Mouse (Mus musculus) kidney, postnatal 0 days (tissue): Measurements from ENCODE around the gene Tmem44. TPM values are rescaled to one million over a fixed set of nuclear protein-coding genes. Genes with fewer than 3 reads are reported as not detected.

Experiments
- ATAC-seq: fragments of 200-750 bp; cut with Nextera tagmentation; replicated peaks from 2 replicates; pipeline ENCODE4 v1.8.0; 2017; ENCODE audit warnings: low read depth, moderate number of reproducible peaks, moderate TSS enrichment, moderate library complexity; ENCODE audit not compliant: low FRiP score
- DNase-seq: peaks from one replicate; pipeline ENCODE4 v3.0.0-alpha.2; 2016; ENCODE audit warnings: low spot score
- H3K27ac ChIP-seq: fragments of 300-500 bp; sonication (generic); 2 replicates; pipeline ENCODE4 v1.5.1; 2014; ENCODE audit warnings: mild to moderate bottlenecking
- H3K27me3 ChIP-seq: fragments of 300-500 bp; sonication (generic); 2 replicates; pipeline ENCODE4 v1.6.1; 2014; ENCODE audit warnings: low read length, mixed read lengths; ENCODE audit not compliant: insufficient read depth
- H3K36me3 ChIP-seq: fragments of 300-500 bp; sonication (generic); 2 replicates; pipeline ENCODE4 v1.6.1; 2014; ENCODE audit warnings: low read length, mixed read lengths; ENCODE audit not compliant: insufficient read depth
- H3K4me1 ChIP-seq: fragments of 300-500 bp; sonication (generic); replicated peaks from 2 replicates; pipeline ENCODE4 v1.6.1; 2014; ENCODE audit warnings: antibody characterized with exemption, low read length, mixed read lengths; ENCODE audit not compliant: insufficient read depth
- H3K4me2 ChIP-seq: fragments of 300-500 bp; sonication (generic); 2 replicates; pipeline ENCODE4 v1.6.1; 2014; ENCODE audit warnings: mild to moderate bottlenecking, low read length, moderate library complexity, mixed read lengths
- H3K4me3 ChIP-seq: fragments of 300-500 bp; sonication (generic); replicated peaks from 2 replicates; pipeline ENCODE4 v1.5.1; 2014; ENCODE audit warnings: low read depth, low read length
- H3K9ac ChIP-seq: fragments of 300-500 bp; sonication (generic); 2 replicates; pipeline ENCODE4 v1.6.1; 2014; ENCODE audit warnings: low read depth, low read length
- H3K9me3 ChIP-seq: fragments of 300-500 bp; sonication (generic); replicated peaks from 2 replicates; pipeline ENCODE4 v1.6.1; 2016; ENCODE audit warnings: low read length, inconsistent platforms, mixed read lengths
- CTCF ChIP-seq: IDR thresholded peaks from 2 replicates; pipeline ENCODE4 v1.5.1; 2016; ENCODE audit warnings: antibody characterized with exemption, low read depth, mild to moderate bottlenecking, moderate library complexity
- WGBS: fragments of 180-500 bp; shearing (Covaris S2); extraction: QIAGEN DNeasy Blood & Tissue Kit; methylation state at CpG from one replicate; pipeline ENCODE4 v1.1.7; 2014; 5-methylcytosine and 5-hydroxymethylcytosine counted together
- polyA plus RNA-seq: library from polyadenylated mRNA; unstranded; fragments of >200 nt; fragmentation: Nextera tagmentation; extraction: Ambion mirVana; gene quantifications from 2 replicates; pipeline ENCODE4 v1.2.1, GENCODE M21; 2015

Gene Tmem44
- polyA plus RNA-seq, 1 experiment from 2014 or later = 13.8 TPM

- WGBS = 93% methylated on average over 5 of the region's 5 CpGs
- H3K4me2 ChIP-seq = no peak overlapping the region
- ATAC-seq (no peak), DNase-seq (no peak)
- peaks cover 4% of the 10 kb centered on the region; the same call in 1 of the 2 replicates for H3K9me3 ChIP-seq
- no peak for TF ChIP-seq CTCF
- no peak overlapping the region for H3K4me3 ChIP-seq
- H3K4me1 ChIP-seq = no peaks in the 10 kb centered on the region
- peaks cover 41% of the 10 kb centered on the region for H3K36me3 ChIP-seq
- H3K27ac ChIP-seq = no peak overlapping the region
- H3K27me3 ChIP-seq = no peaks in the 10 kb centered on the region
- no peak overlapping the region for H3K9ac ChIP-seq
These were observed 8.8 kb upstream of the Tmem44 start for GRCm38 (mm10) chr16:30559312-30559992.

- no peak overlapping the region for H3K27ac ChIP-seq
- H3K9ac ChIP-seq = no peak overlapping the region
- ATAC-seq (no peak), DNase-seq (no peak)
- H3K4me2 ChIP-seq = no peak overlapping the region
- H3K4me3 ChIP-seq = no peak overlapping the region
- peaks cover 4% of the 10 kb centered on the region; the same call in 1 of the 2 replicates for H3K9me3 ChIP-seq
- H3K27me3 ChIP-seq = no peaks in the 10 kb centered on the region
- no peak for TF ChIP-seq CTCF
- WGBS = 95% methylated on average over 8 of the region's 8 CpGs
- H3K4me1 ChIP-seq = peaks cover 8% of the 10 kb centered on the region; the same call in 1 of the 2 replicates
- H3K36me3 ChIP-seq = no peaks in the 10 kb centered on the region
These were observed 3.5 kb upstream of the Tmem44 start for GRCm38 (mm10) chr16:30554109-30554508.

DNA sequence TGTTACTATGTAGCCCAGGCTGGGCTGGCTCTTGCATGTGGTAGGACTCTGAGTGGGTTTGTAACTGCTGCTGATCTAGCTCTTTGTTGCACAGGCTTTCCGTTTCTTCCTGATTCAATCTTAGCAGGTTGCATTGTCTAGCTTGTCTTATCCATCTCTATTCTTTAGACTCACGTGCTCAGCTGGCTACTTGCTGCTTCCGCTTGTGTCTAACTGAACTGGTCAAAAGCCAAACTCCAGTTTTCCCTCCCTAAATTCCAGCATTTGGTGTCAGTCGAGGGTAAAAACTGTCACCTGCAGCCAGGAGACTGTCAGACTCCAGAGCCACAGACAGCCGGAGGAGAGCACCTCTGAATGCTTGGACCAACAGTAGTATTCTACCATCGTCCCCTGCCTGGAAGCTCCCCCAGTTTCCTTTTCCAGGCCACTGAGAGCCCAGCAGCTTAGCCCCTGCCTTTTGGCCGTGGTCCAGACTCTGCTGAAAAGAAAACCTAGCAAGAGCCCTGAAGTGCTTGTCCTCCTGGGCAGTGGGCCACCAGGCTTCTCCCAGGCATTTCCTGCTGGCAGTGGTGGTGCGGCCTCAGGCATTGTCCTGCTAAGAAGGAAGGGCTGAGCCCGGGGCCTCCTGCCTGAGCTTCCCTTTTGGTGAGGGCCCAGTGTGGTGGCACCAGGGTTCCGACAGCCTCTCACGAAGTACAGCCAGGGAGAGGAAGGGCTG is 2.1 kb upstream of the Tmem44 start:
- DNase-seq (peak; percentile 77), ATAC-seq (peak; percentile 18; the same call in 1 of the 2 replicates)
- H3K4me2 ChIP-seq = peak overlapping the region; percentile 7; the same call in 1 of the 2 replicates
- H3K4me1 ChIP-seq = peaks cover 8% of the 10 kb centered on the region; the same call in 1 of the 2 replicates
- peak overlapping the region; percentile 35; the same call in 1 of the 2 replicates for H3K9ac ChIP-seq
- no peaks in the 10 kb centered on the region for H3K36me3 ChIP-seq
- peak overlapping the region; percentile 82 for H3K27ac ChIP-seq
- 25% methylated on average over 11 of the region's 11 CpGs for WGBS
- H3K27me3 ChIP-seq = no peaks in the 10 kb centered on the region
- no peak for TF ChIP-seq CTCF
- H3K9me3 ChIP-seq = peaks cover 4% of the 10 kb centered on the region; the same call in 1 of the 2 replicates
- H3K4me3 ChIP-seq = no peak overlapping the region

DNA sequence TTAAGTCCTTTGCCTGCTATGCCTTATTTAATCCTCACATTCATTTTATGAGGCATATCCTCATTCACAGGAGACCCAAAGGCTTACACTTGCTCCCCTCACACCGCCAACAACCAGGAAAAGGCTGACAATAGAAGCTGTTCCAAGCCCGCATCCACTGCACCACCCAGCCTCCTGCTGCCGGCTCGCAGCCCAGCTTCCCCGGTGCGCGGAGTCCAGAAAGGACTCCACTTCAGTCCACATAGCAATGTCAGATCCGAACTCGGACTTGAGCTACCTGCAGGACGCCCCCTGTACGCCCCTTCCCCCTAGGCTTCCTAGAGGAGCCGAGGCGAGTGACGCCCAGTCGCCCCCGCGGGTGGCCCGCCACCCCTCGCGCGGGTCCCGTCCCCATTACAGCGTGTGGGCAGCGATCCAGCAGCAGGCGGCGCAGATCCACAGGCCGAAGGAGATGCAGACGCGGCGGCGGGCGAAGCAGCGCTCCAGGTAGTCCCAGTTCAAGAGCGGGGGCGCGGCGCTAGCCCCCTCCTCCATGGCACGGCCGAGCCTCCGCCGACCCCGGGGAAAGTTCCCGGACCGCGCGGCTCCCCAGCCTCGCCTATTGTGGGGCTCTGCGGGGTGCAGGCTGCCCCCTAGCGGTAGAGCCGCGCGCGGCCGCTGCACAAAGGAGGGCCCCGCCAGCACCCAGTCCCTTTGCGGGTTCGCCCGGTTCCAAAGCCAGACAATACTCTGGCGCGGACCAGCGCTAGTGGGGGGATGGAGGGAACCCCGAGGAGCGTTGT is 485 bp downstream of the Tmem44 start:
- H3K27me3 ChIP-seq = no peaks in the 10 kb centered on the region
- ATAC-seq (peak; percentile 88), DNase-seq (peak; percentile 79)
- peak overlapping the region; percentile 95 for H3K9ac ChIP-seq
- H3K4me2 ChIP-seq = peak overlapping the region; percentile 96
- peak; percentile 92 for TF ChIP-seq CTCF
- peaks cover 8% of the 10 kb centered on the region; the same call in 1 of the 2 replicates for H3K4me1 ChIP-seq
- peaks cover 4% of the 10 kb centered on the region; the same call in 1 of the 2 replicates for H3K9me3 ChIP-seq
- H3K27ac ChIP-seq = peak overlapping the region; percentile 57; the same call in 1 of the 2 replicates
- peak overlapping the region; percentile 74 for H3K4me3 ChIP-seq
- under 1% methylated on average over 61 of the region's 63 CpGs for WGBS
- H3K36me3 ChIP-seq = no peaks in the 10 kb centered on the region

DNA sequence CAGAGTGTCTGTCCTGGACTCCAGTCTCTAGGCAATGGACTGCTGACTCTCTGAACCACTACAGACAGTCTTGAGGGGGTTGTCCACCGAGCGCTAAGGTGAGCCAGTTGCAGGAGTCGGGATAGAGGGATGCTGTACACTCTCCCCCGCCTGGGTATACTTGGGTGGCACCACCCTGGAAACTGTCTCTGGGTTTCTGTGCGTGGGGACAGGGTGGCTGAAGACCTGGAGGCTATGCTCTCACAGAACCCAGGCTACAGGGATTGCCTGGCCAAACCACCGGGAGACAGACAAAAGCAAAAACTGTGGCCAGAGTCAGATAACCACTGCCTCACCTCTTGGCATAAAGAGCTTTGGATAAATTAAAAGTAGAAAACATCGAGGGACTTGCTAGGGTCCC is 1.1 kb downstream of the Tmem44 start:
- Histone ChIP-seq H3K9me3 (no peaks in the 10 kb centered on the region; the same call in 1 of the 2 replicates), H3K27ac (no peak overlapping the region), H3K4me2 (peak overlapping the region; percentile 96; the same call in 1 of the 2 replicates), H3K9ac (no peak overlapping the region; the same call in 1 of the 2 replicates), H3K4me3 (peak overlapping the region; percentile 74), H3K4me1 (peaks cover 8% of the 10 kb centered on the region; the same call in 1 of the 2 replicates), H3K36me3 (no peaks in the 10 kb centered on the region), H3K27me3 (no peaks in the 10 kb centered on the region)
- DNase-seq (no peak), ATAC-seq (no peak)
- no peak for TF ChIP-seq CTCF
- WGBS = 83% methylated on average over 7 of the region's 7 CpGs

- H3K36me3 ChIP-seq = no peaks in the 10 kb centered on the region
- H3K9me3 ChIP-seq = no peaks in the 10 kb centered on the region; the same call in 1 of the 2 replicates
- H3K4me1 ChIP-seq = peaks cover 8% of the 10 kb centered on the region; the same call in 1 of the 2 replicates
- no peak for ATAC-seq
- H3K4me3 ChIP-seq = no peak overlapping the region
- WGBS = 91% methylated on average over 5 of the region's 5 CpGs
- H3K4me2 ChIP-seq = no peak overlapping the region
- no peak for TF ChIP-seq CTCF
- no peak overlapping the region for H3K9ac ChIP-seq
- no peaks in the 10 kb centered on the region for H3K27me3 ChIP-seq
- no peak for DNase-seq
- no peak overlapping the region for H3K27ac ChIP-seq
These were observed 2.4 kb downstream of the Tmem44 start for GRCm38 (mm10) chr16:30548291-30548690.
